Mouse (Mus musculus): ENCODE data around the gene Anks6.

DNA sequence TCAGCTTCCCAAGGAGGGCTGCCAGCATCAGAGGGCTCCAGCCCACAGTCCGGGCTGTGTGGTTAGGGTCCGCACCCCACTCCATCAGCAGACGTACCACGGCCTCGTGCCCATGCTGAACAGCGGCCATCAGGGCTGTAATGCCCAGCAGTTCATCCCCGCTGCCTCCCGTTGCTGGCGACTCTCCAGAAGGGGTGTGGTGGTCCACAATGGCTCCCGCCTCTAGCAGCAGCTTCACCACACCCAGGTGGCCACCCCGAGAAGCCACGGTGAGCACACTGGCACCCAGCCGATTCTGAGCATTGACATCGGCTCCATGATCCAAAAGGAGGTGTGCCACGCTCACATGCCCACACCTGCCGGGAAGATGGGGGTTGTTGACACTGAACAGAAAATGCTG, 8.0 kb downstream of the Anks6 start:
- TF ChIP-seq CTCF (IDR thresholded peaks at IDR 0.05; ENCODE audit: borderline replicate concordance, control insufficient read depth, extremely low read depth, insufficient read depth, low read length, poor library complexity) (no peak), POLR2A (IDR thresholded peaks at IDR 0.05; ENCODE audit: control insufficient read depth, extremely low read depth, insufficient read depth, low read length, poor library complexity) (no peak)

Data from thymus, adult 2 months (tissue).